Mouse (Mus musculus): ENCODE measurements around the gene Slc22a18.

Gene Slc22a18

DNA sequence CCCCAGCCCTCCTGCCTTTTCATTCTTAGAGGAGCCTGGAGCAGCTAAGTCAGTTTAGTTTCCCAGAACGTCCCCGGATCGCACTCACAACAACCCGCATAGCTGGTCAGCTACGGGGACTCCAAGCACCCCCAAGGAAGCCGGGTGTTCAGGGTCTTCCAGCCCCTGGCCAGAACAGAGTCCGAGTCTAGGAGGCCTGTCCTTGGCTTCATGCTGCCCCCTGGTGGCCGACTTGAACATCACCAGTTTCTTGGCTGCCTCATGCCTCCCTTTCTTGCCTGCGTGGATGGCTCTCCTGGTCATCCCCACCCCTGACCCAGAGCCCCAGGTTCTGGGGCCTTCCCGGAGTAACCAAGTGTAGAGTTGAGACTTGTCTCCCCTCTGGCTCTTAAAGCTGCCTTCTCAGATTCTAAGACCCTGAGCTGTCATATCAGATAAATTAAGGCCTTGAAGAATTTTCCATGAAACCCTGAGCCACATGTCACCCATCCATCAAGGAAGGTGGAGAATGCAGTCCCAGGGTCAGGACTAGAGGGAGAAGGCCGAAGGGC lies 9.6 kb upstream of the Slc22a18 start:
- DNase-seq = peak; percentile 88

DNA sequence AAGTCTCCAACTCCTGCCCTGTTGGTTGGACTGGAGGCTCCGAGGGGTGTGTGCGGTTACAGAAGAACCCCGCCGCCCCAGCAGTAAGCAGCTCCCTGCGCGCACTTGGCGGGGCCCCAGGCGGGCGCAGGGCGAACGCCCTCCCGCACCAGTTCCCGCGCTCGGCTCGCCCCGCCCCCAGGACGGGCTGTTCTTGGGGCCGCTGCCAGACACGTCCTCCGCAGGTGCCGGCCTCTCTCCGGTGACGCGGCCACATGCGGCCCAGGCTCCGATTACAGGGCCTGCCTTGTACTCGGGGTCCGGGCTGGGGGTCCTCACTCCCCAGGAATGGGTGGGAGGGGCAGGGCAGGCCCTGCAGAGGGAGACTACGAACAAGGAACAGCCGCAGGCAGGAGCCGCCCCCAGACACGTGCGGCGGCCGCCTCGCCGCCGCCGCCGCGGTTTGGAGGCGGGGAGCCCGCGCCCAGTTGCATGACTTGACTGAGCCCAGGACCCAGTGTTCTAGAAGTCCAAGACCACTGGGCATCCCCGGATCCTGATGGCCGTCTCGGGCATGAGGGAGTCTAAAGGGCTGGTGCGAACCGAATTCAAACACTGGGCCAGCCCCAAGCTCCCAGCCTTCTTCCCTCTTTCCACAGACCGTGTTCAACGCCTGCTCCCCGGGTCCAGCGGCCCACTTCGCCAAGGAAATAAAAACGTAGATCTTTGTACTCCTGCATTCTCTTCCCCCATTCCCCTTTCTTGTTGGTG lies 8.6 kb upstream of the Slc22a18 start:
- peak; percentile 51 for DNase-seq

DNA sequence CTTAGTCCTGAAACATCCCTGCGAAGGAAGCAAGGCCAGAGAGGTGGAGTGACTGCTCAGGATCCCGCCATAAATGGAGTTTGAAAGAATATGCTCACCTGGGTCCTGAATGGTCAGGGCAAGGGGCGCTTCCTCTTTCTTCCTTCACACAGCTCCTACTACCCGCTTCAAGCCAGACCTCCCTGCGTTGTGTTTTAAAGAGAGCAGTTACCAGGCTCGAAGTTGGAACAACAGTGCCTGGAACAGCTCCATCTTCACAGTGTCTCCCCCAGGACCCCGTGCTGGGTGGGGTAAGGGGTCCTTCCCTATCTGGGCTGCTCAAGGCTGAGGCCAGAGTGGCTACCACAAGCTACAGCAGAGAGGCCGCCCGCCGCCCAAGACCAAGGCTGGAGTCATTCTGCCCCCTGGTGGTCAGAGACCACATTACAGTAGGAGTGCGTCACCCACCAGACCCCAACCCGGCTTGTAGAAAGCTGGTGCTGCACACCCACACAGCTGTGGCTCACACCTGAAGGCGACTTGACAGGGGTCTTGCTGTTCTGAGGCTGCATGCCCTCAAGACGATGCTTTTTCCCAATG lies 7.3 kb upstream of the Slc22a18 start:
- DNase-seq = peak; percentile 87

DNA sequence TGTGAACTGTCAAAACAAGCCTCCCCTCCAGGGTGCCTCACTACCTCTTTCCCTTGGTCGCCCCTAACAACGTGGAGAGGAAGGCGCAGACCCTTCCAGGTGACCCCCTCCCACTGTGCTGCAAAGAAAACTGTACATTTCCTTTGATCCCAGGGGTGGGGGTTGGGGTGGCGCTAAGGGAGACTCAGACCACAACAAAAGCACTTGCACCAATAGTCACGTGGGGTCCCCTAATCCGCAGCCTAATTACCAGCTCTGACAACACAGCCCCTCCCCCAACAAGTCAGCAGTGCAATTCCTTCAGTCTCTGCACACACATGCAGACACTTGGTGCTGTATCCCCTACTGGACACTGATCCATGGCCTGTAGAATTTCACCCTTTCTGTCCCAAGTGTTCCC lies 5.8 kb upstream of the Slc22a18 start:
- no peak for DNase-seq

DNA sequence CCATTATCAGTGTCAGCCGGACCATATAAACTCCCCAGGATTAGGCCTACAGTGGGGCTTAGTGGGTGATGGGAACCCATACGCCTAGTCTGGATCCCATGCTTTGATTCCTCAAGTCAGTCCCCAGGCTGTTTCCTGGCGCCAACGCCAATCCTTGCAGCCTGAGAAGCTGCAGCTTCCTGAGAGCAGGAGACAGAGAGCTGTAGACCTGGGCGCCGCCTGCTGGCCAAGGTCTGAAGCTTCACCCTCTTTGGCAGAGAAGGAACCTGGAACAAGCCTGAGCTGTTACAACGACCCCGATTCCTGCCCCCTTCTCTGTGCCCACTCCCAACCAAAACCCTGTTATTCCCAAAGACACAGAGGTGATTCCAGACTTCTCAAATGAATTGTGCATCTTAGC lies 3.6 kb upstream of the Slc22a18 start:
- DNase-seq = peak; percentile 83

DNA sequence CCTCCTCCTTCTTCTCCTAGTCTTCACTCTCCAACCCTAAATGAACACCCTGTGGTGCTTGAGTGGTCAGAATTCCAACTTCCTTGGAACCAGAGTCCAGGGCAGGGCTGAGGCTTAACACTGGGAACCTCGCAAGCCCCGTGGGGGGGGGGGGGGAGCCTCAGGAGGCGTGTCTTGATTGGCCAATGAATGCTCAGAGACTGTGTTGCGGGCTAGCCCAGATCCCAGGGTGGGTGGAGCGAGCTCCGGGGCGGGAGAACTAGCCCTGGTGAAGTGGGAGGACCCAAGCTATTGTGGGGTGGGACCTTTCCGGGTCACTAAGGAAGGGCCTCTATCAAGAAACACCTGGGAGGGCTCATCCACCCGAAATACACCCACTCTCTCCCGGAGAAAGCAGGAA lies 1.3 kb downstream of the Slc22a18 start:
- DNase-seq = no peak

DNA sequence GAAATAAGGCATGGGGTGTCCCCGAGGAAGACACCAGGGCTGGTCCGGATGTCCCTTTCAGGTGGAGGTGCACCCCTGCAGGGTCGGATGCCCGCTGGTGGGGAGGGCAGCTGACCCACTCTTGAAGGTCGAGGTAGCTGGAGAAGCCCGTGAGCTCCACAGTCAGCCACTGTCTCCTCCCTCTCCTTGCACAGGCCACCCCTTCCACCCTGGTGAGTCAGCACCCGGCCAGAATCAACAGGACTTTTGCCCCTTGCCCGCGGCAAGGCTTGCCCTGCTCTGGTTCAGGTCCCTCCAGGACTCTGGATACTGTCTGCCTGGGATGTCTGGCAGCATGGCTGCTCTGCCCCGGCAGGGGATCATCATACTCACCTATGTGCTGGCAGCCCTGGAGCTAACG lies 2.3 kb downstream of the Slc22a18 start:
- DNase-seq = no peak

DNA sequence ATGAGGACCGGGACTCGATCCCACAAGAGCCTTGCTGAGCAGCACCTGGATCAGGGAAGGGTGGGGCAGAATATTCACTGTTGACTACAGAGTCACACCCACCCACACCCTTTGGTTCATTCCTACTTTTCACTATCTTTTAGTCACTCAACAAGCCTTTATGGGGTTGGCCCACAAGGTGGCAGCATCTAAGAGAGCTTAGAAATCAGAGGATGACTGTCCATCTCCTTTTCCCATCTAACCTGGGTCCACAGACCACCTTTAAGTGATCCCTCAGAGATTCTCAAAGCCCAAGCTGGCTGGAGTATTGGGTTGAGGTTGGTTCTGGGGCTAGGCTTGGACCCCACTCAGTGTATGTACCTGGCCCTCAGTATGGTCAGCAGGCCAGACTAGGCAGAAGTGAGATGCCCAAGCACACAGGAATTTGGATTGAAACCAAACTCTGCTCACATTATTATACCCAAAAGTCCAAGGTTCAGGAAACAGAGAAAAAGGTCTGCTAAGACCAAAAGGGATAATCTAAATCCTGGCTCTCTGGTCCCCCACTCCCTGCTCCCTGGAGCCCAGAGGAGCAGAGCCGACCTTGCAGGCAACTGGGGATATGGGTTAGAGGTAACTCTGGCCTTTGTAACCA lies 3.3 kb downstream of the Slc22a18 start:
- DNase-seq = no peak

DNA sequence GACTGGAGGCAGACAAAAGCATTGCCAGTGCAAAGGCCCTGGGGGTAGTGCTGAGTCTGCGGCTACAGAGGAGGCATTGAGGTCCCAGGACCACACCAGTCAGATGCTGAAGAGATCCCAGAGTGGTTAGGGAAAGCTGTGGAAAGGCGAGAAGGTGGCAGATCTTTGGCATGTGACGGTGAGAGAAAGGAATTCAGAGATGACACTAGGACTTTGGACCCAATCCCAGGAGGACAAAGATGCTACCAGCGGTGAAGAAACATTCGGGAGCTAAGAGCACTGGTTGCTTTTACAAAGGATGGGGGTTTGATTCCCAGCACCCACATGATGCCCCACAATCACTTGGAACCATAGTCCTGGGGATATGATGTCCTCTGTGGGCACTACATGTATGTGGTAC lies 4.3 kb downstream of the Slc22a18 start:
- DNase-seq = no peak

DNA sequence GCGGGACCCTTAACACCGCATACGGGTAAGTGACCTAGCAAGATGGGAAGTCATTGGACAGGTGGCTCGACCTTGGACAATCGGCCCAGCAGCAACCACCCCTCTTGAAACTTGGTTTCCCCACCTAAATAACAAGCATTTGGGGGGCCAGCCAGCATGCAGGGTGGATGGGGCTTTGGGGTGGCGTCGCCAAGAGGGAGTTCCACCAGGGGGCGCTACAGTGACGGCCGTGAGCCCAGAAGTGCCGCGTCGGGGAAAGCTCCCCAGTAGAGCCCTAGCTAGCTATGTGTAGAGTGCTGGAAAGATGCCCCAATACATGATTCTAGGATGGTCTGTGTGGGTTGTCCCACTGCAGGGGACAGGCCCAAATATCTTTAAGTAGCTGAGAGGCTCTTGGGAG lies 7.0 kb downstream of the Slc22a18 start:
- DNase-seq = peak; percentile 83

DNA sequence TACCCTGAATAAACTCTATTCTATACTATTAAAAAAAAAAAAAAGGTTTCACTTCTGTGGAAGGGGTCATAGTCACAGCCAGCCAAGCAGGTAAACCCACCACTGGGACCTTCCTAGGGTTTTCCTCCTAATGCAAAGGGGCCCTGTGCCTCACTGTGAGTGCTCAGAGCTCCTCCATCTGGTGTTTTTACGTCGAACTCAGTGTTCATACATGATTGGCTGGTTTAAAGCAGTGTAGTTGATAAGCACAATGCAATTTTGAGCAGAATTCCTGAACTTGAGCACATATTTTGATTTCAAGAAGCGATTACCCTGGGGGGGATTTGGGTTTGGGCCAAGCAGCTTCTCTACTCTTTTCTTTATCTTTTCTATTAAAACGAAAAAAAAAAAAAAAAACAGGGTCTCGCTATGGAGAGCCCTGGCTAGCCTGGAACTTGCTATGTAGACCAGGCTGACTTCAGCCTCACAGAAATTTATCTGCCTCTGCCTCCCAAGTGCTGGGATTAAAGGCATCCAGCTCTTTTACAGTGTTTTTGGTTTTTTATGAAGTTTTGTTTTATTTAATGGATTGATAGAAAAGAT lies 8.4 kb downstream of the Slc22a18 start:
- DNase-seq = no peak

DNA sequence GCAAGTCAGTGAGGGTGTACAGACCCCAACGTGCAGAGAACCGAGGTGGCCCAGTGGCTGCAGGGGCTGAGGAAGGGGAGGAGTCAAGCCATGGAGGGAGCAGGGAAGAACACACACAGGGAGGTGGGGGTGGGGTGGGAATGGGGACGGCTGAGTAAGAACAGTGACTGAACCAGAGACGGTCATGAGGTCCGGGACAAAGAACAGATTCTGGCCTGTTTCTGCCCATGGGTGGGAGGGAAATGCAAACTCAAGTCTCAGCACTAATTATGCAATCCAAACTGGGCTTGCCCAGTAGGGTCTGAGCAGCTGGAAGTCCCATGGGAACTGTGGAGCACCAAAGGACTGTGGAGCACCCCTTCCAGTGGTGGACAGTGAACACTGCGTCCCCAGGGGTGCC lies 9.0 kb downstream of the Slc22a18 start:
- no peak for DNase-seq

DNA sequence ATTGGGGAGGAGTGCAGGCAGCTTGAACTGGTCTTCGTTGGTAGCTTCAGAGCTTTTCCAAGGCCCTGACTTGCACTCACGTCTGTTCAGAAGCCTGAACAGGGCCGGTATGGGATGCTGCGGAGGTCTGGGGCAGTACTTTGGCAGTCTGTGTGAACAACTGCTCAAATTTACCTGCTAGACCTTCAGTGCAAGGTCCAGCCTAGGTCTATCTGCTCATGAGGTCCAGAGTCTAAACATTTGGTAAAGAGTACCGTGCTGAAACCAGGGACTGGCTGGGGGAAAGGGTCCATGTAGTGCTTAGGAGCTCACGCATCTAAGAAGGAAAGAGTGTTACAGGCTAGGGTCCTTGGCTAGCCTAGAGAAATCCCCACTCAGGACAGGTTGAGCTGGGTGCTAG lies 16.2 kb downstream of the Slc22a18 start:
- no peak for DNase-seq

DNA sequence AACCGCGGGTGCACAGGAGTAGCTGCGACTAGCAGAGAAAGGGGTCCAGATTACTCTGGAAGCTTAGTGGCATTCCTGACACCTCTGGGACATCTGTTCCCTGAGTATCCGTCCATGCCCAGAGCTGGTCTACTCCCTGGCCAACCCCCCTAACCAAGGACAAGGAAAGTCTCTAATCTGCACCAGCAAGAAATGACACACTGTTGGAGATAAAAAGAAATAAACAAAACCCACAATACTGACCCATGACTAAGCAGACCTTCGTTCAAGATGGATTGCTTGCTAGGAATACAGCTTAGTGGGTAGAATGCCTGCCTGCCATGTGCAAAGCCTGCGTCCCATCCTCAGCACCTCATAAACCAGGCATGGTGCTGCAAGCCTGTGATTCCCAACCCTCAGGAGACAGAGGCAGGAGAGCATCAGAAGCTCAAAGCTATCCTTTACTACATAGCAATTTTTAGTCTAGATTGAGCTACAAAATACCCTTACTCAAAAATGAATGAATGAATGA lies 20.1 kb downstream of the Slc22a18 start:
- no peak for DNase-seq

DNA sequence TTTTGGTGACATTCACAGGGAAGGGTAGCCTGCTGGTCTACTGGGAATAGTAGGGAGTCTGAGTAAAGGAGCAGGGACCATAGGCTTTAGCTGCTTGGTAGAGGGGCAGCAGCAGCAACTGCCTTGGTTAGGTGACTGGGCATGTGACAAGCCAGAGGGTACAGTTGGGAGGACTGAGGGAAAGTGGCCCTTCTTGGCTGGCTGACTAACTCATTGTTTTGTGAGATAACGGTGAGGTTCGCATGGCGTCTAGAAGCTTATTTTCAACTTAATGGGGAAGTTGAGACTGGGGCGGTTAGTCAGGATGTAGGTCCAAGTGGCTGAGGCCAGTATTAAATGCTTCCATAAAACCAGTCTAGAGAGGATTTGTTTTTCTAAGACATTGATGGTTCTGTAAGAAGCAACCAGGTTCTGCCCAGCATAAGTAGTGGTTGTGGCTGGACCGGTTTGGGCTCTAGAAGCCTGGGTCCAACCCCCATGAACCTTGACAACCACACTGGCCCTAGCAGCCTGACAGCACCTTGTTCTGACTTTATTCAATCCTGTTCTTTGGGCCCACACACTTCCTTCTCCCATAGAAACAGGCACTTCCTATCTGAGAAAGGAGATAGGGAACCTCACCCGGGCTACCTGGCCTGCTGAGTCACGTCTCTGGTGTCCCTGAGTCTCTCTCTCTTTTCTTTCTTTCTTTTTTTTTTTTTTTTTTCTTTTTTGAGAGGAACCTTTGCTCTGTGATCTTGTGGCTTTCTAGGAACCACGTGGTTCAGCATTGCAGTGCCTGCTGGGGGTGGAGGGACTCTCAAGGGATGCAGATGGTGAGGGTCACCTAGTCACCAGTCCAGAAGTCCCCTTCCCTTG lies 21.8 kb downstream of the Slc22a18 start:
- no peak for DNase-seq

DNA sequence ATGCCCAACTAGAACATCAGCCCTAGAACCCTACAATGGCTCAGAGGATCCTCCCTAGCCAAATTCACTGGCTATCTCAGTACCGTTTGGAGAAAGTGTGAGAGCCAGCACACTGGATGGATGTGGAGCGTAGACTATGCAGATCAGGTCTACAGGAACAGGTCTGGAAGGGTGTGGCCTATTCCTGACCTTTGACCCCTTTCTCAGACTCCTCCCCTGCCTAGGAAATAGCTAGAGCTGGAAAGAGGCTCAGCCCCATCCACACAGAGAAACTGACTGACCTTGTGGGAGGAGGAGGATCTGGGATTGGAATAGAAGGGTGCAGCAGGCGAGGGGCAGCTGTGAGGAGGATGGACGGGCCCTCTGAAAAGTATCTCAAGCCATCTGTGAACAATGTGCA lies 25.0 kb downstream of the Slc22a18 start:
- no peak for DNase-seq

DNA sequence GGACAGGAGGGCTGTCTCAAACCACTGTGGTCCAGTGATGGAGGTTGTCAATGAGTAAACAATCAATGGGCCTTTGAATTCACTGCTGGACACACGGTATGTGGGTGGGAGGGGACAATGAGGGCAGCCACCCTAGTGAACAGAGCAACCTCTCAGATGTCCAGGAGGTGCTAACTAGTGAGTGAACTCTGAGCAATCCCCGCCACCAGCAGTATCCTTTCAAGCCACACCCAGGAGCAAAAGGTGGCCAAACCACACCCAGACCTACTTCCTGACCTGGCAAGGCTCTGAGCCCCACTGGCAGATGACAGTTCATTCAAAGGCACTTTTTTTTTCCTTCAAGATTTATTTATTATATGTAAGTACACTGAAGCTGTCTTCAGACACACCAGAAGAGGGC lies 27.4 kb downstream of the Slc22a18 start:
- DNase-seq = no peak

DNA sequence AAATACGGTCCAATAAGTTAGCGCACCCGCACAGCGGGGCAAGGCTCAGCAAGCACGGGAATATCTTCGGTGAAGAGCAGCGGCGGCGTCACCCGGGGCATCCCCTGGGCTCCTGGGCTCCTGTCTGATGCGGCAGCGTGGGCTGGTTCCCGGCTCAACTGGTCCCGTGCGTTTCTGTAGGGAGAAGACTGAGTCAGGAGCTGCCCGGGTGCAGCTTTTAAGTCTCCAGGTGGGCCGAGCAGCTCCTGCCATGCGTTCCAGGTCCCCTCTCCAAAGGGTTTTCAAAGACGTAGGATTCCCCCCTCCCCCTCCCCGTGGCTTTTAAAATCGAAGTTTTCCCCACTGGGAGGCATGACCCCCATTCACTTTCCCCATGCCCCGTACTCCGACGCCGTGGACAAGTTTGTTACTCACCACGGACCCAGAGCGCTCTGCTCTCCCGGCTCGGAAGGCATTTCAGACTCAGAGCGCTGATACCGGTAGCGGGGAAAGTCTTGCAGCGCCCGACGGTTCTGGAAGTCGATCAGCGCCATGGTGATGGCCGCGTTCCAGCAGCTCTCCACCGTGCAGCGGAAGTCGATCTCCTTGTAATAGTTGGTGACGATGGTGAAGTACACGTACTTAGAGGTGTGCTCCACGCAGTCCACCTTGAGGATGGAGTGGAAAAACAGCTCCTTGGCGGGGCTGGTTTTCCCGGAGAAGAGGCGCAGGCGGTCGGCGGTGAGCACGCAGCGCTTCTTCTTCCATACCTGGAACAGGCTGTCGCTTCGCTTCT lies 28.3 kb downstream of the Slc22a18 start:
- DNase-seq = peak; percentile 63

DNA sequence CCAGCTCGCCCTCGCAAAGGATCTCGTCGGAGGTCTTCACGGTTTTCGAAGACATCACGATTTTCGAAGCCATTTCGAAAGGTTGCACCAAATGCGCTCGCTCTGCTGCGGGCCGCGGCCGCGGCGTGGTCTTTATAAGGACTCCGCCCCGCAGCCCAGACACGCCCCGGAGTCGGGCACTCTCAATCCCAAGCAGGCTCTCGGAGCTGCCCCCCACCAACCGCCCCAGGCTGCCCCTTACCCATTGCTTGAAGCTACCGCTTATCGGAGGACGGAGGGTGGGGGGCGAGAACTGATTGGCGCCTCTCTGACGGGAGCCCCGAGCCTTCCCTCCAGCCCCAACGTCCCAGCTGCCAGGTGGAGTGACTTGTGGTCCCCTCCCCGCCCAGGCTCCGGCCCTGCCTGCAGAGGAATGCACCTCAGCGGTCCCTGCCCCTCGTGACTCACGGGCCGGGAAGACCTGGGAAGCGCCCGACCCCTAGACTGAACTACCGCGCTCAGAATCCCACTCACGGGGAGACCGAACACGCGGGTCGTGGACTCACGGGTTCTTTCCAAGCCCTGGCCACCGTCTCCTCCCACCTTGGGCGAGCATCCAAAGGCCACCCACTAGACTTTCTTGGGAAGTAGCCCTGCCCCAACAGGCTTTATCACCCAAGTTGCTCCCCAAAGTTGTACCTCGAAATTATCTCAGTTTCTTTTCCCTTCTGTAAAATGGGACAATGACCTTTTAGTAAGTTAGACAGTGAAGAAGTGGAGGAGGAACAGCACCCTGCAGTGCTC lies 29.1 kb downstream of the Slc22a18 start, which contains the start of gene Phlda2:
Gene Phlda2 (minus strand): TSS at position 733 of the 783 bp plus-strand sequence.
- peak; percentile 27 for DNase-seq

DNA sequence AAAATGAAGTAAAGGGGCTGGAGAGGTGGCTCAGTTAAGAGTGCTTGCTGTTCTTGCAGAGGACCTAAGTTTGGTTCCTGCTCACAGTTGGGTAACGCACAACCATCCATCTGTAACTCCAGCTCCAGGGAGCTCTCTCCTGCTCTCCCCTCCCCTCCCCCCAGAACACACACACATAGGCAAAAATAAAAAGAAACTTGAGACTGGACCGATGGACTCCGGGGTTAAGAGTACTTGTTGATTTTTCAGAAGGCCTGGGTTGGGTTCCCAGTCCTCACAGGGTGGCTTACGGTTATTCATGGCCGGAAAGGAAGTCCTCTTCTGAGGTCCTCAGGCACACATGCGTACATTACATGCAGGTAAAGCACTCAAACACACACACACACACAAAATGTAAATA lies 30.4 kb downstream of the Slc22a18 start:
- DNase-seq = no peak

DNA sequence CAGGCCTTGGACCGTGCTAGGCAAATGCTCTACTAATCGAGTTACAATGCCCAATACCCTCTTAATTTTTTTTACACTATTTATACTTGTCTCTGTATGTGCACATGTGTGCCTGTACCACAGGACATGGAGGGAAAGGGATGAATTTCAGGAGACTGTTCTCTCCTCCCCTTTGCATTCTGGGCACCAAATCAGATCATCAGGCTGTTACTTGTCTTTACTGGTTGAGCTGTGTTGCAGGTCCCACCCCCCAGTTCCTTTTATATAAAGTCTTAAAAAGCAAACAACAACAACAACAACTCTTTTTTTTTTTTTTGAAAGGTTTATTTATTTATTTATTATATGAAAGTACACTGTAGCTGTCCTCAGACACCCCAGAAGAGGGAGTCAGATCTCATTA lies 31.9 kb downstream of the Slc22a18 start:
- no peak for DNase-seq

Measured in lung, postnatal 14 days (tissue).